Mouse (Mus musculus) v-Abl transformed pro-B cells (cell line): ENCODE measurements around the gene Taar1.

Experiments
- in situ Hi-C, 2 experiments: fragments of 400-800 bp; cut with MboI; formaldehyde crosslinking; loops; one replicate each; pipeline ENCODE4 v1.15.1; 2025; ENCODE audit not compliant: unreplicated experiment in 2 of 2

Taar1 gene

GRCm38 (mm10) chr10:23970656-23971165 lies 50.6 kb downstream of the Taar1 start, which contains the start of gene Taar5:
Gene Taar5, plus strand, starts transcription at chr10:23970706.
- in situ Hi-C loops = loop anchor here in 1 of 2 experiments (10.0 kb wide), 1 partner anchor 334 kb away; no protein-coding TSS in a partner anchor
